Mouse (Mus musculus): Measurements from ENCODE around the gene Wnk2.

DNA sequence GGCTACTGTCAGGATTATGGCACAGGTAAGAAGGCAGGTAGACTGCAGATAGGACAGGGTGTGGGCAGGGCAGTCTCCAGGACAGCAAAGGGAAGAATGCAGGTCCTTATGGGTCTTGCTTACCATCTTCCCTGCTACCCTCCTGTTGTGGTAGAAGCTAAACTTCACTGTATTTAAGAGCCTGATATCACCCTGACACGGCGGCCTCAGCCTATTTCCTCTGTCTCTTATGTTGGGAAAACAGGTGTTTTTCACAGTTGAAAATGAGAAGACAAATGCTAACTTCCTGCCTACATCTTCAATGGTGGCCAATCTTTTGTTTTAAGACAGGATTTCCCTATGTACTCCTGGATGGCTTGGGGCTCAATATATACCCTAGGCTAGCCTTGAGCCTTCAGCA is 94.5 kb downstream of the Wnk2 start:
- TF ChIP-seq CTCF (conservative IDR thresholded peaks at IDR 0.05; ENCODE audit: insufficient read depth, insufficient read length, low read depth, low read length) (no peak), POLR2A (IDR thresholded peaks at IDR 0.05; ENCODE audit: low read depth, low read length) (no peak)
